20 mouse cellular contexts compared by ENCODE assay signal in the genomic region with DNA sequence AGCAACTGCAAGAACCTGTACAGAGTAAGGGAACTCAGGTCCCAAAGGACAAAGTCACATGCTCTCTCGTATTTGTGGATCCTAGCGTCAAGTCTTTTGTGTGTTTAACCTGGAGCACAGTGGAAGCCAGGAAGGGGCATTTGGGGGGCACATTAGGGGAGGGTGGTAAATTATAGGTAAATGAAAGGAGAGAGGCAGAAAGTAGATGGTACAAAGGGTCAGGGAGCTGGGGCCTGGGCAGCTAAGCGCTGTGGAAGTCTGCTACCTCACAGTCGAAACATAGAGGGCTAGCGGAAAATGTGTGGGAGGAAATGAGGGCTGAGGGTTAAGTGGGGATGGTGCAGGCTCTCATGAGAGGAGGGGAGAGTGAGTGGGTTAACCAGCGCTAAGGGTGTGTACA. TPM values are rescaled to one million over a fixed set of nuclear protein-coding genes. Genes with fewer than 3 reads are reported as not detected.
"Had no signal": no experiment of that assay in that cellular context is flagged by ENCODE, and none has a peak within 500 bp of the region (broad histone marks: within the 10 kb centered on the region; RNA-seq: fewer than 3 reads in every experiment).

No protein-coding gene starts in this region.

- DNase-seq: gastrocnemius, postnatal 10 days; gastrocnemius, postnatal 25 days; heart, postnatal 4 days; kidney, postnatal 10 days; layer of hippocampus, postnatal 36 days; left cerebral cortex, postnatal 4 days had no signal

- ATAC-seq: hindbrain, embryonic 16.5 days; inflammation-experienced regulatory T-cells, adult 6 months; intestine, embryonic 15.5 days; liver, embryonic 12.5 days had no signal

- H3K4me2 ChIP-seq: heart, embryonic 12.5 days; hindbrain, embryonic 12.5 days; hindbrain, embryonic 14.5 days; intestine, embryonic 15.5 days; limb, embryonic 13.5 days; limb, embryonic 15.5 days; liver, embryonic 12.5 days had no signal

- H3K36me3 ChIP-seq: heart, embryonic 12.5 days; hindbrain, embryonic 10.5 days; hindbrain, embryonic 12.5 days; intestine, embryonic 15.5 days; limb, embryonic 13.5 days; limb, embryonic 15.5 days; liver, embryonic 12.5 days had no signal

- H3K9ac ChIP-seq: heart, embryonic 12.5 days; hindbrain, embryonic 12.5 days; hindbrain, embryonic 14.5 days; intestine, embryonic 15.5 days; limb, embryonic 13.5 days; limb, embryonic 15.5 days; liver, embryonic 12.5 days; liver, embryonic 14.5 days had no signal

- H3K27me3 ChIP-seq: hindbrain, embryonic 12.5 days; intestine, embryonic 15.5 days; limb, embryonic 13.5 days had no signal

- H3K4me3 ChIP-seq: heart, embryonic 12.5 days; hindbrain, embryonic 10.5 days; hindbrain, embryonic 12.5 days; intestine, embryonic 15.5 days; limb, embryonic 13.5 days; limb, embryonic 15.5 days; liver, embryonic 12.5 days had no signal

- H3K27ac ChIP-seq: hindbrain, embryonic 10.5 days; hindbrain, embryonic 12.5 days; hindbrain, embryonic 14.5 days; intestine, embryonic 15.5 days; limb, embryonic 13.5 days; limb, embryonic 15.5 days; liver, embryonic 12.5 days; liver, embryonic 14.5 days had no signal

- H3K9me3 ChIP-seq: heart, embryonic 12.5 days; hindbrain, embryonic 10.5 days; hindbrain, embryonic 12.5 days; intestine, embryonic 15.5 days; limb, embryonic 13.5 days; limb, embryonic 15.5 days; liver, embryonic 12.5 days had no signal

- H3K4me1 ChIP-seq: hindbrain, embryonic 12.5 days had no signal

RNA-seq across cellular contexts. Expression of a gene that starts 44.2 kb away (rescaled TPM):
- total RNA-seq: layer of hippocampus, postnatal 14 days; layer of hippocampus, postnatal 36 days; left cerebral cortex, postnatal 25 days had no signal
- polyA plus RNA-seq: hindbrain, embryonic 10.5 days; limb, embryonic 11.5 days had no signal
